Mouse (Mus musculus): ENCODE measurements at regions not wholly inside any gene's neighbourhood (a gene's known extent, or its start where the extent isn't known, plus 50 kb on each side); places are given as distances from the start of the nearest gene placed in this dataset.

GRCm38 (mm10) chr12:51128274-51128673 lies 219.6 kb upstream of the G2e3 start:
- no peak for TF ChIP-seq CTCF (conservative IDR thresholded peaks at IDR 0.05; ENCODE audit: insufficient read depth, insufficient read length, low read depth, low read length)
- TF ChIP-seq POLR2A (IDR thresholded peaks at IDR 0.05; ENCODE audit: low read depth, low read length) = no peak

All from kidney, adult 2 months (tissue).